Mouse (Mus musculus) adrenal gland, adult 8-10 months (tissue): Measurements from ENCODE around the gene Cblb. TPM values are rescaled to one million over a fixed set of nuclear protein-coding genes. Genes with fewer than 3 reads are reported as not detected.
A peak's percentile ranks its signal among the peaks of the same experiment; 100 is the strongest.

Experiments used
- DNase-seq: peaks from one replicate; pipeline ENCODE4 v3.0.0; 2022
- total RNA-seq, 4 experiments: library from RNA; stranded (reverse); gene quantifications; 2 replicates each; pipeline ENCODE4 v1.2.4; 2022

Cblb gene
- total RNA-seq, 4 experiments from 2014 or later = 26.2 to 49.9 (median 36.7) TPM

GRCm38 (mm10) chr16:52076652-52077051 is 45.6 kb downstream of the Cblb start:
- no peak for DNase-seq

DNA sequence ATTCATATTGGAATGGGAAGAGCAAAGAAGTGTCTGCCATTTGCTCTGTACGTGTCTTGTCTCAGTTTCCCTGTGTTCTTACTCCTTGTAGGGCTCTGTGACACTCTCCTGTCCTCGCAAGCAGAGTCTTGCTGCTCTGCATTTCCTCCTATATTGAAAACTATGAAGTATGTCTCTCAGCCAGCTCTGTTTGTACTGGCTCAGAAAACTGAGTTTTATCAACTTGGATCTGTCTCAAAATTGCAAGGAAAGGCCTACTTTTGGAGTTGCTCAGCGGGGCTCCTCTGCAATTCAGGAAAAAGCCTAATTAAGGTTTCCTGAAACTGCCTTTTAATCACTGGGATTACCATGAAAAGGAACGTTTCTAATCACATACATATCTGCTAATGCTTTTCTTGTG is 46.9 kb downstream of the Cblb start:
- DNase-seq = no peak

DNA sequence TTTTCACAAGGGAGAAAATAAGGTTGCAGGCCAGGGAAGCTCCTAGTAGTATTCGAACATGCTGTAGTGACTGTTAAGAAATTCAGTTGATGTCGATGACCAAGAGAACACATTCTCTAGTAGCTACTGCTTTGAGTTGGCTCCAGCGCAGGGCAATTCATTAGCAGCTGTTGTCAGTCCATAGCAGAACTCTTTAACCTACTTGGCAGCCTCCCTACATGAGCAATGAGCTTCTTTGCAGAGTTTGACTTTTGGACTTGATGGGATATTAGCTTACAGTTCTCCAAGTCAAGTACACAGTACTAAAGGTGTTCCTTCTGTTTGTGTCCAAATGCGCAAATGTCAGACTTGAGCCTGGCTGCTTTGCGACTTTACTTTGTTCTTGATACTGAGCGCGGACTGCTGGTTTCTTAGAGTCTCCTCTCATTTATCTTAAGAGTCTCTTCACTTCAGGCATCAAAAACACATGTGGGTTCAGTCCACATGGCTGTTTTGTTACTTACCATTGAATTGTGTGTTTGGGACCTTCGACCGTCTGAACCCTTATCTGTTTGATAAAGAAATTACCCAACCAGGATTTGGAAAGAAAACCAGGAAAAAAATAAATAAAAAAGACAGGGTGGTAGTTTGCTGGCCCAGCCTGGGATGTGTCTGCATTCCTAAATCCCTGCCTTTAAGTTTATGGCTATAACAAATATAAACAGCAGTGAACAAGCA is 47.9 kb downstream of the Cblb start:
- peak; percentile 48 for DNase-seq

DNA sequence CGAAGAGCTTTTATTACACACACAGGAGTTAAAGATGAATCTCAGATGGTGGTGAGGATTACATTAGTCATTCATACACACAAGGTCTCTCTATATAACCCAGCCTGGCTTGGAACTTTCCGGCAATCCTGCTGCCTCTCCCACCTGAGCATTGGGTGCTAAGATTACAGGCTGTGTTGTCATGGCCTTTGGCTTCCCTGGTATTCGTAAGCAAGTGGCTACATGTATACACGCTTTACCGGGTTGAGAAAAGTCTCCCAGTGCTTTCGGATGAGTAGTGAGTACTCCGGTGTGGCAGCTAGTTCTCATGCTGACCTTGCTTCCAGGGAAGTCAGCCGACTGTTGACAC is 48.4 kb downstream of the Cblb start:
- DNase-seq = no peak

DNA sequence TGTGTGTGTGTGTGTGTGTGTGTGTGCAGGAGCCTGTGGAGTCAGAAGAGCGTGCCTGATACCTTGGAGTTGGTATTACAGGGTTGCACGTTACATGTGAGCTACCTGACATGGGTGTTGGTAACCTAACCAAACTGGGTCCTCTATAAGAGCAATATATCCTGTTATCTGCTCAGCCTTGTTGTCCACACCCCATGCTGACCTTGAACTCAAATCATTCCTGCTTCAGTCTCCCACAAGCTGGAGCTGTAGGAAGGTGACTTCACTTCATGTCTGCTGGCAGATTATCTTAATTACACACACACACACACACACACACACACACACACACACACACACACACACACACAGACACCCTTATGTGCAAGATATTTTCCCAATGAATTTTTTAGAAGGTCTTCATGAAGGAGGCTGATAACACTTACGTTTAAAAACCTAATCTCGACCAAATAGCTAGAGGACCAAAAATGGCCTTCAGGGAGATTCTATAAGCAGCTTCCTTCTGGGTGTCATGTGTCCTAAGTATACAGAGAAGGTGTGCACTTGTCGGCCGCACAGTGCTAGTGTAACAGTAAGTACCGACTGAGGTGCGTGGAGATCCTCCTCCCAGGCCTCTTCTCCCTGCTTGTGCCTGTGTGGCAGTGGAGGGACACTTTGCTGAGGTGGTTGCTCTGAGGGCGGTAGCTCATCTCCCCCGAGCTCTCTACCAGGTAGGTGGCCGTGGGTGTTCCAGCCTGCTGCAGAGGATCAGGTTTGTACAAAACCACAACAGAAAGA is 49.8 kb downstream of the Cblb start:
- DNase-seq = no peak

DNA sequence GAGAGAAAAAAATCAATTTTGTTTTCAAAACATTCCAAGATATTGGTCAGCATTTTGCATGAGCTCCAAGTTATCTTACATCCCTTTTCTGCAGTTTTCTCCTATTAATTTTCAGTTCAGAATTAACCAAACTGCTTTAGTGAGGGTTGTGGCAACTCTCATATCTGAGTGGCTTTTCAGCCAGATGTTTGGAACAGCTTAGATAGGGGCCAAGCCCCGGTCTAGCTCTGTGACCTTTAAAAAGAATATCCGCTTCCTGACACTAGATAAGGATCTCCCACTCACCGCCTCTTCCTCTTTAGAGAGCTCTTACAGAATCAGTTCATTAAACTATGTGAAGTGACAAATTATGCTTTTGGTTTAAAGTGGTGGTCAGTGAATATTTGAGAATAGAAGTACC is 50.7 kb downstream of the Cblb start:
- DNase-seq = no peak

GRCm38 (mm10) chr16:52086793-52087450 is 55.9 kb downstream of the Cblb start:
- DNase-seq = no peak

DNA sequence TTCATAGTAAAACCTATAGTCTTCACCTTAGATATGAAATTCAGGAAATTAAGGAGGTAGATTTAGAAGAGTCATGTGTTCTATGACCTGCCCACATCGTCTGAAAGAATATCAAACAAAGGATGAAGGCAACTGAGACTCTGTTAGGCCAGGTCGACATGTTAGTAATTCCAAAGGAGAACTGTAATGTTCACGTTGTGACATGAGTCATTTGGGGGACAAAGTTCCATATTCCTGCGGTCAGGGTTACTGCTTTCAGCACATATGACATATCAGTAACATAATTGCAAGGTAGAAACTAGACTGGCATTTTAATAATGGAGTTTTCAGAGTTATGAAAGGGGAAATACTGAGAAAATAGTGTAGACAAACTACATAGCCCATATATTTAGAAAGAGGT is 58.3 kb downstream of the Cblb start:
- DNase-seq = no peak

DNA sequence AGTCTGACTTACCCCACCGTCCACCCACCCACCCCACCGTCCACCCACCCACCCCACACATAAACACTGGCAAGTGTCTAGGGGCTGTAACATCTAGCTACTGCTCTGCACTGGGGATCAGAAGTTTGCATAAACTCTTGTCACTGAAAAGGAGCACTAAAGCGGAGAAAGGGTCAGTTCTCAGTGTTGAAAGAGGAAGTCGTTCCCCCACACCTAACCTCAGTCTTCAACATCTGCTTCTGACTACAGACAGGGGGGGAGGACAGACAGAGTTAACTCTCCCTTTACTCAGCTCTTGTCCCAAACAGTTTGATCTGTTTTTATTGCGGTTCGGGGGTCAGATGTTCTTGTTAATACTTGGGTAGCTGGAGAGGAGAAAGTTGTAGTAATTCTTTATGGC is 59.9 kb downstream of the Cblb start:
- DNase-seq = no peak

- no peak for DNase-seq
Measured at GRCm38 (mm10) chr16:52093325-52094253, 62.6 kb downstream of the Cblb start.

DNA sequence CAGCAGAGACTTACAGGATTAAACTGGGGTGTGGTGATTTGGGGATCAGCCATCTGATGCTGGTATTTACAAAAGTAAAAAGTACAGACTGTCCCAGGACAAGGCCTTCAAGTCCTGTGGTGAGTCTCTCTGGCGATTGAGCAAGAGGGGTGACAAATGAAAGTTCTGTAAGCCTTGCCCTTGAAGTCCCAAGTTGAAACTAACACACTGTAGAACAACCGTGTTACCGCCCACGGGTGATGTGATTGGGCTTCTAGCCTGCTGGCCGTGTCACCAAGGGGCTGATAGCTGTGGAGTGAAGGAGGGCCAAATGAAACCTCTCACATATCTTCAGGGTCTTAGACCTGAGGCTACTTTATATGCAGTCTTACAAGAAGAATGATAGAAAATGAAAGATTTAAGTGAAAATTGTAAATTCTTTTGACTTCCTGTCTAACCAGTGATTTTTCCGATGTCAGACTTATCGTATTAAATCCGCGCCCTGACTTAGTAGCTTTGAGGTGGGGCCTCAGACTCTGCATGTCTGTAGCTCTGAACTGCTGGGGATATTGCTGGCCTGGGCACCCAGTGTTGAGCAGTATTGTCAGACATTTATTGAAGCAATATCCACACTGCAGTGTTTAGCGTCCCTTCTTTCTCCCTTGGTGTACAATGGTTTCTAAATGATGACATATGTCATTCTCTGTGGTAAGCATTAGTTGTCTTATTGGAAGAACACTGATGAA is 63.9 kb downstream of the Cblb start:
- peak; percentile 75 for DNase-seq

GRCm38 (mm10) chr16:52095643-52096042 is 64.6 kb downstream of the Cblb start:
- no peak for DNase-seq

- DNase-seq = no peak
Measured at GRCm38 (mm10) chr16:52100466-52100865, 69.4 kb downstream of the Cblb start.

GRCm38 (mm10) chr16:52104608-52105007 is 73.6 kb downstream of the Cblb start:
- no peak for DNase-seq

- no peak for DNase-seq
Measured at GRCm38 (mm10) chr16:52107836-52108235, 76.8 kb downstream of the Cblb start.

GRCm38 (mm10) chr16:52114473-52114872 is 83.4 kb downstream of the Cblb start:
- no peak for DNase-seq

- DNase-seq = no peak
Measured at GRCm38 (mm10) chr16:52119003-52119402, 88.0 kb downstream of the Cblb start.

GRCm38 (mm10) chr16:52124974-52125373 is 93.9 kb downstream of the Cblb start:
- DNase-seq = no peak

GRCm38 (mm10) chr16:52125896-52126295 is 94.9 kb downstream of the Cblb start:
- no peak for DNase-seq

DNA sequence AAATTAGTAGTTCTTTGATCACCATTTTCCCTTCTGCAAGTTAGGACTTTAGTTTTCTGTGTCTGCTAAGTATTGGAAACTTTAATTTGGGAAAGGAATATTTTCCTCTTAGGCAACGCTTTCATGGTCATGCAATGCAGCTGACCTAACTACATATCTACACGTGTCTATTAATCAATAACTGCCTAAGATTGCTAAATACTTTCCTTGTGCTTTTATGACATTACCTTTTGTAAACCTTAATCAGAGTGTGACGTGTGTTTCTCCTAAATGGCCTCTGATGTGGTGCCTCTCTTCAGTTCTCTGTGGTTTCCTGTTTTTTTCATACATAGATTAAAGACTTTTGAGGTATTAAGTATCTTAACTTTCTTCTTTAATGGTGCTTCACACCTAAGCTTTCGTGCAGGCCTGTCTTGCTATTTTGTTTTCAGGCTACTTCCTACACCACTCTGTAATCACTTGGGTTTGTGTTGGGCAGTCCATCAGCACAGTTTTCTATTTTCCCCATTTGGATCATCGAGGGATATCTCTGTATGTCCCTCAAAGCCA is 98.4 kb downstream of the Cblb start:
- no peak for DNase-seq

DNA sequence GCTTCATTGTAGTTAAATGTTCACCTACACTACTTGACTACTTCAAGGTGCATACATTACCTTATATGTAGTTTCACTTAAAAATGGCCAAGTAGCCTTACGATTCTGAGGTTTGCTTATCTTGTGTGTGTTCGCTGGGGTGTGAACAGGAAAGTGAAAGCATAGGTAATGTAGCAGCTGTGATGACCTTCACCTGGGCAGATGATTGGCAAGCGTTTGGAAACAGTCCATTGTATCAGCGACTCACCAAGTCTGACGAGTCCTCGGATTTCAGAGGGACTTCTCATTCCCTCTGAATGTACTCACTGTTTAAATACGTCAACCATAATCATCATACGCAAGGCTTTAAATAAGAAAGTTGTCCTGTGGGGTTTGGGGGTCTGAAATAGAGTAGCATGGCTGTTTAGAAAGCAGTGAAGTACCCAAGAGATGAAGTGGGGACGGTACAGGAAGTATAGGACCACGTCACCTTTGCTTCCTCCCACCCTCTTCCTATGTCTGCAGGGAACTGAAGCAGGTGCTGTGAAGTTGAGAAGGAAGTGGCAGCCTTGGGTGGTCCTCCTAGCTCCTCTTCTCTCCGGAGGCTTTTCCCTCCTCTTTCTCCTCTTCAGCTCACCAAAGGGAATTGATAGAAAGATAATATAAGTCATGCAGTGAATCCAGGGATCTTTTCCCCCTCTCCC is 101.9 kb downstream of the Cblb start:
- DNase-seq = no peak
